Mouse (Mus musculus): ENCODE data around the gene Rrp36.

- no peak for TF ChIP-seq CTCF (IDR thresholded peaks at IDR 0.05; ENCODE audit: control insufficient read depth, insufficient read depth, insufficient replicate concordance, low read depth, low read length)
- TF ChIP-seq POLR2A (IDR thresholded peaks at IDR 0.05; ENCODE audit: control insufficient read depth, low read depth, low read length): no peak
Observed at GRCm38 (mm10) chr17:46699245-46699644, 25.1 kb upstream of the Rrp36 start.

Data from testis, adult 2 months (tissue).